Mouse (Mus musculus) layer of hippocampus, adult 11-12 months (tissue): ENCODE results near the gene Olfr1339.

Experiments
- DNase-seq: peaks from one replicate; pipeline ENCODE4 v3.0.0; 2022; ENCODE audit warnings: low spot score

Gene Olfr1339

DNA sequence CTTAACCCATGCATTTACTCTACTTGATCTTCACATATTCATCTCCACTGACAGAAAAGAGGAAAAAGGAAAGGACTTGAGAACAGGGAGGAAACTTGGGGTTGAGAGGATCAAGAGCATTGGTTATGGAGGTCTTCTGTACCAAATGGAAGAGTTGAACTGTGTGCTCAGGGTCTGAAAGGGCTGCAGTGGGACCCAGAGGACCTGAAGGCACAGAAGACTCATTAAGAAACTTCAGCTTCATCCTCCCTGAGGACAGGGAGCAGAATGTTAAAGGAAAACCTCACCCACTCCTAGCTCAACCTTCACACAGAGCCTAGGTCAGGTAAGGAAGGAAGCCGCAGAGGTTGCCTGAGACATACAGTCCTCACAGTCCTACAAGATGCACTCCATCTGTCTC, at the start of gene Olfr1339:
Gene Olfr1339 (plus strand): TSS at position 301 of the 400 bp plus-strand sequence.
- no peak for DNase-seq

DNA sequence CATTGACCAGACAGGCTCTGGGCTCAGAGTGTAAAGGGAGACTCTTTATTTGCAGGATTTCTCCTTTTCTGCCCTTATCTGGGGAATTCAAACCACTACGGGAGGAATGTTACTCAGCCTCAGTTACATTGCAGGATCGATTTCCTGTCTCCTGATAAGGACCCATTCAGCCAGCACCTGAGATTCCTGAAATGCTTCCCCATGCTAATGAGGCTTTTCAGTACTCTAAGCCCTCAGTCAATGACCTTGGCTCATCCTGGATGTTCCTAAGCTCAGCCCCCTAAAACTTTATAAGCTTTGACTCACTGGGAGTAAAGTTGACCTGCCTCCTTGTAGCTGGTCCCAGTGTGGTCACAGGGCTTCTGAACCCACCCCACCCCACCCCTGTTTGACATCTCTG, 44.9 kb upstream of the Olfr1339 start:
- DNase-seq, result no peak

DNA sequence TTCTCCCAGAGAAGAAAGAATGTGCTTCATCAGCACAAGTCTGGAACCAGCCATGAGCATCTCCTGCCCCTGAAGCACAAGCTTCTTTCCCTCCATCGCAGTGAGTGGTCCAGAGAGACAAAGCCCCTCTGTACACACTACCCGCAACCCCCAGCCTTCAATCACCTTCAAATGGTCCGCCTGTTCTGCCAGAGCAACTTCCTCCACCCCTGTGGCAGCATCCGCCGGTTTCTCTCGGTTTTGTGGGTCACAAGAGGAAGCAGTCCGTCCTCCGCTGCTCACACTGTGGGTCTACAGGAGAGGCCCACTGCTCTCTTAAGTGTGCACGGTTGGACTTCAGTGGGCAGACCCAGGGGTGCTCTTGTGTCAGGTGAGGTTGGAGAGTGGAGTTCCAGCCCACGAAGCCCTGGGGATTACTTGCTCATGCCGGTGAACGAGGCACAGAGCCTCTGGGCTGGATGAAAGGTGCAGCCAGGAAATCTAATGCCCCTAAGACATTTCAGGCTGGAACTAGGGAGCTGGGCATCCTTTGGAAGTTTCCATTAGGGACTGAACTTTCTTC, 39.5 kb upstream of the Olfr1339 start, which contains the start of gene Olfr1342:
Gene Olfr1342 (minus strand): TSS at position 345 of the 562 bp plus-strand sequence.
- no peak for DNase-seq

DNA sequence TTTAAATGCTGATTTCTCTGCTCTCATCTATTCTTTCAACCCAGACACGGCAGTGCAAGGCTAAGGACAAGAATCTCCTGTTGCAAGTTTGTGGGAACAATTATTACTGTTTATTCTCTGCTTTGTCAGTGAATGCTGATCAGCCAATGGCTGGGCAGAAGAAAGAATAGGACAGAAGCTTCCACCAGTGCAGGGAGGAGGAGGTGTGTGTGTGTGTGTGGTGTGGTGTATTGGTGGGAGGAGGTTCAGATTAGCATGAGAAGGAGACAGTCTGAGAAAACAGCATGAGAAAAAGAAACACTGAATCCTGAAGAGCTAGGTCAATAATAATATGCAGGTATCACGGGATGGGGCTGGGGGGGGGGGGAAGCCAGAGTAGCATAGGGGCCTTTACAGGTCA, 38.2 kb upstream of the Olfr1339 start:
- DNase-seq, result no peak

DNA sequence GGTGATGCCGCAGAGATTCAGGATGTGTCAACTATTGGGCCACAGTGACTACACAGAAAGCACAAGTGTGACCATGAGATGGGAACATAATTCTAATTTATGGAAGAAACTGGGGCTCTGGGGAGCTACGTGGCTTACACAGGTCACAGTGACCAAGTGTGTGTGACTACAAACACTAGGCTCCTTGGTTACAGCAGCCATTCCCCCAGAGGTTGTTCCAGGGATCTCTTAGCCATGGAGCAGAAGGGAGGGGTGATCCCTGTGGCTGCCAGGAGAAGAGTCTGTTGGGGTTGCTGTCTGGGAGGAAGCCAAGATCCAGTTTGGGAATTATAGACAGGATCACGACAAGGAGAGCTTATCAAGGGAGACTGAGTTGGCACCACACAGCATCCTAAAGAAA, 28.8 kb upstream of the Olfr1339 start, which contains the start of gene Olfr1341:
Gene Olfr1341 (plus strand): TSS at position 301 of the 400 bp plus-strand sequence.
- no peak for DNase-seq

DNA sequence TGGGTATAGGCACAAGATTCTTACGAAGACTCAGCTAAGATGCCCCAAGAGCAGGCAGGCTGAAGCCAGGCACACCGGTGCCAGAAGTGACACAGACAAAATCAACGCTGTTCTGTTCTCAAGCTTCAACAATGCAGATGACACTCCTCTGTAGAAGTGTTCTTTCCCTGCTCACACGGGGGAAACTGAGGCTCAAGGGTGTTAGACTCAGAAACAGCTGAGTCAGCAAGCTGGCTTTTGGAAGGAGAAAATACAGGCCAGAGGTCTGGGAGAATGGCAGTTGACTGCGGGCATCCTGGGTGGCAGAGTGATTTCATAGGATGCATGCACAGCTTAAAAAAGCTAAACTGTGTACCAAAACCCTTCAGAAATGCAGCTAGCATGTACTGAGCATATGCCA, 23.9 kb upstream of the Olfr1339 start:
- no peak for DNase-seq

DNA sequence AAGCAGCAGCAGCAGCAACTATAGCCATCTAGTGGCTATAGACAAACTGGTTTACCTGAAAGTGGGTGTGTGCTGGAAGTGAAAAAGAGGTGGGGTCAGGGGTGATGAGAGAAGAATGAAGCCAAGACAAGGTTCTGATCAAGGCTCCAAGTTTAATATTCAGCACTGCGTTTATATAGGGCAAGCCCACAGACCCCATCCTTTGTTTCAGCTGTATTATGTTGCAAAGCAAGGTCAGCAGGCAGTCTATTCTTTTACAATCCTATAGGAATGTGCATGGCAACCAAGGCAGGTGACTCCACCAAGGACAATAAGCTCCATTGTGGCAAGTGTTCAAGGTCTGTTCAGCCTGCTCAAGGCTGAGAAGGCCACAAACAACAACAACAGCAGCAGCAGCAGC, 20.3 kb upstream of the Olfr1339 start:
- DNase-seq, result no peak

DNA sequence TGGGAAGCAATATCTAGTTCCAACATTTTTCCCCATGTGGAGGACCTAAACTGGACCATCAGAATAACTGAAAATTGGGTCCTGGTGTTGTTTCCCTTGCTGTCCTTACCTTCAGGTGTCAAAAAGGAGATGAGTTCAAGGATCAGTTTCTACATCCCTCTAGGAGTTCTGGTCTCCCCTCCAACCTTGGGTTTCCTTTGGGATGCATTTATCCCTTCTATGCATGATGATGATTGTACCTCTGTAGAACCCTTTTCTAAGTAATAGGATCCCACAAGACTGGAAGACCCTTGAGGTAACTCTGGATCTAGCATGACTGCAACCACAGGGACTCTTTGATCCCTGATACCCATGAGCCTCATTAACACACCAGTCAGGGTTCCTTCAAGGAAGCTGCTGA, 12.1 kb upstream of the Olfr1339 start, which contains the start of gene Olfr1340:
Gene Olfr1340 (plus strand): TSS at position 301 of the 400 bp plus-strand sequence.
- DNase-seq, result no peak

DNA sequence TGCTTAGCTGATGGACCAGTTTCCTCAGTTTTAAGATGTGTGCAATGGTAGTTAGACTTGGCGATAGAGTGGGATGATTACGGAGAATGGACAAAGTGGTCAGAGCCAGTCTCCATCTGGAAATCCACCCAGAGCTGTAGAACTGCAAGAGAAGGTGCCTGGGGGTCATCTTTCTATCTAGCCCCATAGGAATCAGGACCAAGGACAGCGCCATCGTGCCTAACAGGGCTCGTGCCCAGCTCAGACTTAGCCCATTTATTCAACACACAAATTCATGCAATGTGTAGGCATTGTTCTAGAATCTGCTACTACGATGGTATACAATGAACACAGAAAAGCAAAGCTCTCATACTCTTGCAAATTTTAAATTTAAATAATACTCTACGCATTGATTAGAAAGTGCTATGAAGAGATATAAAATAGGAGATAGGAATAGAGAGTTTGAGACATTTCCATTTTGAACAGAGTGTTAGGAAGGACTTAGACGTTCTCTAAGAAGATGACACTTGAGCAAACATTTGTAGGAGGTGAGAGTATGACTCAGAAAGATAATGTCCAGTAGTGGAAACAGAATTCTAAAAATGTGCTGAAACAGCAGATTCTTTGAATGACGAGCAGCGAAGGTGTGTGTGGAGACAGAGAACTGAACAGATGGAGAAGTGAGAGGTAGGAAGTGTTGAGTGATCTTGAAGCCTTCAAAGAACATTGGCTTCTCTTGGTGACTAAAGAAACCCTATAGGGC, 10.1 kb upstream of the Olfr1339 start:
- no peak for DNase-seq

DNA sequence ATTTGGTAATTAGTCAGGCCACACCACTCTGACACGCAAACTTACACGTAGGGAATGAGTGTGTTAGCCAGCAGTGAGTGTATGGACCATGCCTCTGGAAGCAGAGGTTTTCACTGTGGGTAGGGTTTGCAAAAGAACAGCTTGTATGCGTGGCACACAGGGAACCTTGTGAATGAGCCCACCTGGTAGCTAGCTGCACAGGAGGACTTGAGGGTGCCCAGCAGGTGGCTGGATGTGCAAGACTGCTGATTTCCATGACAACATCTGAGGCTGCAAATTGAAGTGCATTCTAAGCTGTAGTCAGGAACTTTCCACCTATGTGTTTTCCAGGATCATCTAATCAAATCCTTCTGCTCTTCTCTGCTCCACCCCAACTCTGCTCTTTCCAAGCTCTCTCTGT, 7.6 kb downstream of the Olfr1339 start:
- DNase-seq, result no peak

DNA sequence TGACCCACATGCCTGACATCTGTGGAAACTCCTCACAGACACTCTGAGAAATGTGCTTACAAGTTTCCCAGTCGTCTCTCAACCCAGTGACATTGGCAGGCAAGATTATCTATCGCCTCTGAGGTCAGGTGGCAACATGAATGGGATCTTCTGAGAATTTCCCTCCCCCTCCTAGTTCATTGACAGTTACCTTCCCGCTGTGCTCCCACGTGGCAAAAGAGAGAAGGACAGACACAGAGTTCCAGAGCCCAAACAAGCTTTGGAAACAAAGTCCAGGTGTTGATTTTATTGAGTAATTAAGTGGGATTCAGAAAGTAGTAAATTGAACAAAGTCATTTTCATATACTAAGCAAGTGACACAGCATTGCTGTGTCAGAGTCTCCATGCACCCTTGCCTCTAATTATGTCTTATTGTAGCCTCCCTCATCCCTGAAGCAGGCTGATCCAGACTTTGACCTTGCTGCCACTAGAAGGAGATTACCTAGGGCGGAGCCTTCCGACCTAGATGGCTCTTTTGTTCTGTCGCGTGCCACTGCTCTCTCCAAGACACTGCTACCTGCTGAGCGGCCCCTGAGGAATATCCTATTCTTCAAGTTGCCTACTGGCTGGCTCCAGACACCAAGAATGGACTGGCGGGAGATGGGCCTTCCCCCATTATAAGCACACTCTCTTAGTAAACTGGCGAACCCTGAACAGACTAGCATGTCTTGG, 9.2 kb downstream of the Olfr1339 start:
- no peak for DNase-seq

DNA sequence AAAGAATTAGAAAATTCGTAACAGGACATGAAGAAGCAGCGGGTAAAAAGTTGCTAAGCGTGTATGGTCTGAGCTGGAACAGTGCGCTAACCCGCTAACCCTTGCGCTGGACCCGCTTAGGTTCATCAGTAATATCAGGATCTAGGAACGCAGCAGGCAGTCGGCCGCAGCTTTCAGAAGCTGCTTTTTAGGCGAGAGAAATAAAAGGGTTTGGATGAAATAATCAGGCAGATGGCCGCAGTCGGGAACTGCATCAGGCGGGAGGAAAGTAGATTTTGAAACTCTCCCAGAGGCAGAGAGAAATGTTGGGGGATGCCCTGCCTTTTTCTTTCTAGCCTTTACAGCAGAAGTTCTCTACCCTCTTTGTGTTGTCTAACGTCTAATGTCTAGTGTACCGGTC, 9.9 kb downstream of the Olfr1339 start:
- no peak for DNase-seq

DNA sequence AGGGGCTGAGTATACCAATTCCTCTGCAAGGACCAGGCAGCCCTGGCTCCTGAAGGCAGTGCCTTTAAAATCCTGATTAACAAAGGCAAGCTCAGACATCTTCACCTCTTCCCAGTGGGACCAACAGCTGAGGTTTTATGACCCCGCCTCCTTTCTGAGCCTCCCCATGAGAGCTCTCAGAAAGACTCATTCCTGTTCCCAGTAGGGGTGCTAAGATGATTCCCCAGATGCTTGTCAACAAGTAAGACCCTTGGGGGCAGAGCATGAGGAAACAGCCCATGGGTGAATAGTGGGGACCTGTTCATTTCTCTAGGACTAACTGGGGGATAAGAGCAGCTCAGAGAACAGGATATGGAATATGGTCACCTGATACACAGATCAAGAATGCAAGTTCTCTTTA, 26.7 kb downstream of the Olfr1339 start, which contains the start of gene Olfr1338:
Gene Olfr1338 (minus strand): TSS at position 101 of the 400 bp plus-strand sequence.
- no peak for DNase-seq

DNA sequence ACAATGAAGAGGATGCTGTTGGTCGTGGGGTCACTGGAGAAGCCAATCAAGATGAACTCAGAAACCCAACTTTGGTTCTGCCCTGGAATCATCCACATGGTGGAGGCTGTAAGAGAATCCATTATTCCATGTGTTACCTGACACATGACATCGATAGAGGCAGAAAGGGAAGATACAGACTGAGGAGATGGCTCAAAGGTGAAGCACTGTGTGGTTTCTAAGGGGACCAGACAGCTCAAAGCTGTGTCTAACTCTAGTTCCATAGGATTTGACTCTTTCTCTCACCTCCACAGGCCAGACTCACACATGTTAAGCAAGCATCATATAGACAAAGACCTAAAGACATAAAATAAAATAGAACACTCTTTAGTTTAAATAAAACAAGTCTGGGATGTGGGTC, 50.5 kb downstream of the Olfr1339 start, which contains the start of gene Olfr1337:
Gene Olfr1337 (minus strand): TSS at position 101 of the 400 bp plus-strand sequence.
- DNase-seq, result no peak
